Mouse (Mus musculus) bone marrow, adult 2 months (tissue): ENCODE results near the gene Cdc14a.

Experiments
- CTCF ChIP-seq: fragments of 200-500 bp; IDR thresholded peaks from 2 replicates; pipeline ENCODE4 v1.5.1; 2011; ENCODE audit warnings: low read length, control low read depth; ENCODE audit not compliant: control insufficient read depth, insufficient read depth
- POLR2A ChIP-seq: fragments of 200-500 bp; IDR thresholded peaks from 2 replicates; pipeline ENCODE4 v1.6.1; 2011; ENCODE audit warnings: low read depth, mild to moderate bottlenecking, control low read depth, low read length, borderline replicate concordance; ENCODE audit not compliant: control insufficient read depth

GRCm38 (mm10) chr3:116441518-116442205 is 17.8 kb upstream of the Cdc14a start:
- TF ChIP-seq CTCF, result no peak
- no peak for TF ChIP-seq POLR2A
